Mouse (Mus musculus): ENCODE measurements around the gene Eftud2. TPM values are rescaled to one million over a fixed set of nuclear protein-coding genes. Genes with fewer than 3 reads are reported as not detected.

Gene Eftud2
- total RNA-seq, 2 experiments from 2014 or later = 49.8 to 54.5 TPM

- peak; percentile 38 for ATAC-seq (replicated peaks; ENCODE audit: low FRiP score, poor library complexity, severe bottlenecking)
Observed at GRCm38 (mm10) chr11:102881314-102882198, 771 bp upstream of the Eftud2 start.

- ATAC-seq (replicated peaks; ENCODE audit: low FRiP score, poor library complexity, severe bottlenecking) = no peak
Observed at GRCm38 (mm10) chr11:102879558-102879957, 1.2 kb downstream of the Eftud2 start.

- ATAC-seq (replicated peaks; ENCODE audit: low FRiP score, poor library complexity, severe bottlenecking) = no peak
Observed at GRCm38 (mm10) chr11:102874801-102875334, 5.9 kb downstream of the Eftud2 start.

- ATAC-seq (replicated peaks; ENCODE audit: low FRiP score, poor library complexity, severe bottlenecking) = no peak; the same call in 1 of the 2 replicates
Observed at GRCm38 (mm10) chr11:102864272-102864671, 16.5 kb downstream of the Eftud2 start.

GRCm38 (mm10) chr11:102859933-102860332 is 20.9 kb downstream of the Eftud2 start:
- no peak for ATAC-seq (replicated peaks; ENCODE audit: low FRiP score, poor library complexity, severe bottlenecking)

GRCm38 (mm10) chr11:102858951-102859350 is 21.8 kb downstream of the Eftud2 start:
- no peak for ATAC-seq (replicated peaks; ENCODE audit: low FRiP score, poor library complexity, severe bottlenecking)

- no peak for ATAC-seq (replicated peaks; ENCODE audit: low FRiP score, poor library complexity, severe bottlenecking)
Observed at GRCm38 (mm10) chr11:102855941-102856340, 24.8 kb downstream of the Eftud2 start.

GRCm38 (mm10) chr11:102853760-102854159 is 27.0 kb downstream of the Eftud2 start:
- peak; percentile 76 for ATAC-seq (replicated peaks; ENCODE audit: low FRiP score, poor library complexity, severe bottlenecking)

- 0 out of 2 replicates have a peak, but pooled peaks have one; percentile 39 for ATAC-seq (replicated peaks; ENCODE audit: low FRiP score, poor library complexity, severe bottlenecking)
Observed at GRCm38 (mm10) chr11:102851883-102852282, 28.9 kb downstream of the Eftud2 start.

GRCm38 (mm10) chr11:102845926-102846325 is 34.9 kb downstream of the Eftud2 start:
- no peak for ATAC-seq (replicated peaks; ENCODE audit: low FRiP score, poor library complexity, severe bottlenecking)

- ATAC-seq (replicated peaks; ENCODE audit: low FRiP score, poor library complexity, severe bottlenecking) = no peak
Observed at GRCm38 (mm10) chr11:102838616-102839150, 42.1 kb downstream of the Eftud2 start.

GRCm38 (mm10) chr11:102838126-102838525 is 42.7 kb downstream of the Eftud2 start:
- ATAC-seq (replicated peaks; ENCODE audit: low FRiP score, poor library complexity, severe bottlenecking) = no peak

GRCm38 (mm10) chr11:102837385-102837784 is 43.4 kb downstream of the Eftud2 start:
- no peak for ATAC-seq (replicated peaks; ENCODE audit: low FRiP score, poor library complexity, severe bottlenecking)

GRCm38 (mm10) chr11:102836146-102836545 is 44.6 kb downstream of the Eftud2 start:
- ATAC-seq (replicated peaks; ENCODE audit: low FRiP score, poor library complexity, severe bottlenecking) = no peak

GRCm38 (mm10) chr11:102835549-102835948 is 45.2 kb downstream of the Eftud2 start, which contains the start of gene Higd1b:
Gene Higd1b (plus strand): TSS chr11:102835849.
- ATAC-seq (replicated peaks; ENCODE audit: low FRiP score, poor library complexity, severe bottlenecking) = no peak

- no peak for ATAC-seq (replicated peaks; ENCODE audit: low FRiP score, poor library complexity, severe bottlenecking)
Observed at GRCm38 (mm10) chr11:102834219-102834618, 46.6 kb downstream of the Eftud2 start.

GRCm38 (mm10) chr11:102832700-102833297 is 48.0 kb downstream of the Eftud2 start:
- ATAC-seq (replicated peaks; ENCODE audit: low FRiP score, poor library complexity, severe bottlenecking) = no peak

GRCm38 (mm10) chr11:102830276-102830675 is 50.5 kb downstream of the Eftud2 start:
- ATAC-seq (replicated peaks; ENCODE audit: low FRiP score, poor library complexity, severe bottlenecking) = no peak

GRCm38 (mm10) chr11:102827097-102827496 is 53.7 kb downstream of the Eftud2 start:
- ATAC-seq (replicated peaks; ENCODE audit: low FRiP score, poor library complexity, severe bottlenecking) = no peak

- ATAC-seq (replicated peaks; ENCODE audit: low FRiP score, poor library complexity, severe bottlenecking) = no peak
Observed at GRCm38 (mm10) chr11:102826476-102826875, 54.3 kb downstream of the Eftud2 start.
